Mouse (Mus musculus): Measurements from ENCODE around the gene Htatip2. TPM values are rescaled to one million over a fixed set of nuclear protein-coding genes. Genes with fewer than 3 reads are reported as not detected.
A peak's percentile ranks its signal among the peaks of the same experiment; 100 is the strongest.

The Htatip2 gene
- polyA plus RNA-seq (2012; rRNA removed) (10.8 and 17.3 TPM in 2 replicates), polyA plus RNA-seq (2014; fragmentation: Nextera tagmentation; extraction: Ambion mirVana) (26.2 and 28.6 TPM in 2 replicates)

- TF ChIP-seq EP300 (IDR thresholded peaks at IDR 0.05; ENCODE audit: low read depth), result no peak
- 0 out of 2 replicates have a peak, but pooled peaks have one; percentile 2 for TF ChIP-seq CTCF (IDR thresholded peaks at IDR 0.05; ENCODE audit: low read depth)
- Histone ChIP-seq H3K4me3 (ENCODE audit: insufficient read depth in 1 of 2, low read depth in 2 of 2, low read length in 2 of 2) (peak within 1 kb of the TSS; percentile 67 to 95), H3K9ac (replicated peaks) (peak within 1 kb of the TSS; percentile 98), H3K36me3 (replicated peaks; ENCODE audit: control insufficient read depth, insufficient read depth, low read depth) (peaks cover 11% of the 10 kb centered on the region), H3K9me3 (ENCODE audit: control insufficient read depth, low read length) (no peaks in the 10 kb centered on the region), H3K4me1 (replicated peaks; ENCODE audit: control insufficient read depth in 2 of 2, insufficient read depth in 2 of 2, low read length in 1 of 2) (peaks cover 39 to 43% of the 10 kb centered on the region in 2 experiments), H3K27me3 (ENCODE audit: control insufficient read depth, insufficient read depth, low read length) (no peaks in the 10 kb centered on the region), H3K4me2 (ENCODE audit: low read depth) (peak within 1 kb of the TSS; percentile 88), H3K27ac (peak within 1 kb of the TSS; percentile 90)
- ATAC-seq (ENCODE audit: insufficient read depth) (peak; percentile 89), DNase-seq (ENCODE audit: low read depth in 3 of 3, low spot score in 3 of 3) (peak; percentile 59 to 71 (median 60))
- WGBS (ENCODE audit: insufficient replicate concordance), result under 1% methylated on average over 42 of the region's 42 CpGs
Observed at GRCm38 (mm10) chr7:49758934-49759571, at the start of gene Htatip2. TSS of gene Htatip2 (plus strand) at chr7:49759115.

- H3K36me3 ChIP-seq (replicated peaks; ENCODE audit: control insufficient read depth, insufficient read depth, low read depth), result no peaks in the 10 kb centered on the region
- H3K27me3 ChIP-seq (ENCODE audit: control insufficient read depth, insufficient read depth, low read length), result no peaks in the 10 kb centered on the region
- H3K9me3 ChIP-seq (ENCODE audit: control insufficient read depth, low read length), result no peaks in the 10 kb centered on the region
- DNase-seq (ENCODE audit: low read depth in 3 of 3, low spot score in 3 of 3) (no peak), ATAC-seq (ENCODE audit: insufficient read depth) (no peak)
- TF ChIP-seq EP300 (IDR thresholded peaks at IDR 0.05; ENCODE audit: low read depth) (no peak), CTCF (IDR thresholded peaks at IDR 0.05; ENCODE audit: low read depth) (no peak)
- H3K4me2 ChIP-seq (ENCODE audit: low read depth), result no peak overlapping the region
- no peak overlapping the region for H3K27ac ChIP-seq
- H3K4me1 ChIP-seq (replicated peaks; ENCODE audit: control insufficient read depth in 2 of 2, insufficient read depth in 2 of 2, low read length in 1 of 2), result no peaks in the 10 kb centered on the region
- 35% methylated on average over 9 of the region's 9 CpGs for WGBS (ENCODE audit: insufficient replicate concordance)
- H3K9ac ChIP-seq (replicated peaks), result no peak overlapping the region
- H3K4me3 ChIP-seq (ENCODE audit: insufficient read depth in 1 of 2, low read depth in 2 of 2, low read length in 2 of 2), result no peak overlapping the region
Observed at GRCm38 (mm10) chr7:49709381-49710021, 49.4 kb upstream of the Htatip2 start.

DNA sequence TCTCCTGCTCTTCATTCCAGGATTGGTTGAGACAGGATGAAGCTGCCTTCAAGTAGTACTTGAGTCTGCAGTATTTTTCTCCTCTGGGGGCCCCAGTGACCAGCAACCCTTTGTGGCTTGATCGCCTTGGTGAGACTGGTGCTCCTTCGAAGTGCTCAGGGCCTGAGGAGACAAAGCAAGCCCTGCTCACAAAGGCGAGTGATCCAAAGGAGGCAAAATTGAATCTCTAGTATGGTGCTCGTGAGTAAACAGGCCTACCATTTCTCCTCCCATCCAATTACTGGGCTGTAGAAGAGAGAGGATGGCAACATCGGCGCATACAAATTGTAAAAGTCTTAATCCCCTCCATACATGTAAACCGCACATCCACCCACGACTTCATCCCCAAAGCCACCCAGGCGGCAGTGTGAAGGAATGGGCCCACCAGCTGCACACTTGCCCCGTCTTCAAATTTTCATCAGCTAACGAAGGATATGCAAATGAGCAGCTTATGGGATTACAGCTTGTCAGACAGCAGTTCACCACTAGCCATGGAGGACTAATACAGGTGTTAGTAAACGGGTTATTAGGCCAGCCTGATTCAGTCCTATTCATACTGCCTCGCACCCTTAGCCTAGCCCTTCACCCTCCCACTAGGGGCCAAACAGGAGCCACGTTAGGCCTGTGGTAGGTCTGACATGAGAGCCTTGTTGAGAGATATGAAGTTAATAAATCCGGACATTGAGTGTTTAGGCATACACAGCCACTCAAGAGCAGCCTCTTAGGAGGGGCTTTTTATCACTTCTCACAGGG, 40.8 kb upstream of the Htatip2 start:
- Histone ChIP-seq H3K4me3 (ENCODE audit: insufficient read depth in 1 of 2, low read depth in 2 of 2, low read length in 2 of 2) (no peak overlapping the region), H3K36me3 (replicated peaks; ENCODE audit: control insufficient read depth, insufficient read depth, low read depth) (no peaks in the 10 kb centered on the region), H3K9ac (replicated peaks) (no peak overlapping the region), H3K27me3 (ENCODE audit: control insufficient read depth, insufficient read depth, low read length) (no peaks in the 10 kb centered on the region), H3K4me2 (ENCODE audit: low read depth) (no peak overlapping the region), H3K27ac (no peak overlapping the region), H3K9me3 (ENCODE audit: control insufficient read depth, low read length) (no peaks in the 10 kb centered on the region), H3K4me1 (replicated peaks; ENCODE audit: control insufficient read depth in 2 of 2, insufficient read depth in 2 of 2, low read length in 1 of 2) (no peaks in the 10 kb centered on the region)
- 62% methylated on average over 15 of the region's 15 CpGs for WGBS (ENCODE audit: insufficient replicate concordance)
- ATAC-seq (ENCODE audit: insufficient read depth), result no peak
- TF ChIP-seq CTCF (IDR thresholded peaks at IDR 0.05; ENCODE audit: low read depth) (no peak), EP300 (IDR thresholded peaks at IDR 0.05; ENCODE audit: low read depth) (no peak)
- no peak for DNase-seq (ENCODE audit: low read depth in 3 of 3, low spot score in 3 of 3)

DNA sequence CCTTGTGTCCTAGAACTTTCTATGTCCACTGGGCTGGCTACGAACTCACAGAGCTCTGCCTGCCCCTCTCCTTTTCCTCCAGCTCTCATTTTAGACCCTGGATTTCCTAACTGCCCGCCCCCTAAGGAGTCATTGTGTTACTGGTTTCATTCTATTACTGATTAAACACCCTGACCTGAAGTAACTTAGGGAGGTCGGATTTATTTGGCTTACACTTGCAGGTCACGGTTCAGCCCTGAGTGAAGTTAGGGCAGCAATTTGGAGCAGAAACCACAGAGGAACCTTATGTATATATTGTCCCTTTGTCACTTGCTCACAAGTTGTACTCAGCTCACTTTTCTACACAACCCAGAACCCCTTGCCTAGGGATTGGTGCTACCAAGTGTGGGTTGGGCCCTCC, 24.6 kb upstream of the Htatip2 start:
- WGBS (ENCODE audit: insufficient replicate concordance), result 45% methylated on average over 4 of the region's 4 CpGs
- H3K4me1 ChIP-seq (replicated peaks; ENCODE audit: control insufficient read depth in 2 of 2, insufficient read depth in 2 of 2, low read length in 1 of 2), result peaks cover 0 to 5% of the 10 kb centered on the region in 2 experiments; a peak in 2 of 4 replicates
- TF ChIP-seq EP300 (IDR thresholded peaks at IDR 0.05; ENCODE audit: low read depth), result no peak
- no peak for TF ChIP-seq CTCF (IDR thresholded peaks at IDR 0.05; ENCODE audit: low read depth)
- no peak overlapping the region for H3K9ac ChIP-seq (replicated peaks)
- no peaks in the 10 kb centered on the region for H3K27me3 ChIP-seq (ENCODE audit: control insufficient read depth, insufficient read depth, low read length)
- no peaks in the 10 kb centered on the region for H3K9me3 ChIP-seq (ENCODE audit: control insufficient read depth, low read length)
- H3K4me2 ChIP-seq (ENCODE audit: low read depth), result no peak overlapping the region
- ATAC-seq (ENCODE audit: insufficient read depth), result no peak
- no peaks in the 10 kb centered on the region for H3K36me3 ChIP-seq (replicated peaks; ENCODE audit: control insufficient read depth, insufficient read depth, low read depth)
- DNase-seq (ENCODE audit: low read depth in 3 of 3, low spot score in 3 of 3), result no peak
- no peak overlapping the region for H3K27ac ChIP-seq
- H3K4me3 ChIP-seq (ENCODE audit: insufficient read depth in 1 of 2, low read depth in 2 of 2, low read length in 2 of 2), result no peak overlapping the region

GRCm38 (mm10) chr7:49739448-49739847, 19.5 kb upstream of the Htatip2 start:
- Histone ChIP-seq H3K9ac (replicated peaks) (no peak overlapping the region), H3K9me3 (ENCODE audit: control insufficient read depth, low read length) (no peaks in the 10 kb centered on the region), H3K4me2 (ENCODE audit: low read depth) (no peak overlapping the region), H3K36me3 (replicated peaks; ENCODE audit: control insufficient read depth, insufficient read depth, low read depth) (no peaks in the 10 kb centered on the region), H3K27me3 (ENCODE audit: control insufficient read depth, insufficient read depth, low read length) (no peaks in the 10 kb centered on the region), H3K4me3 (ENCODE audit: insufficient read depth in 1 of 2, low read depth in 2 of 2, low read length in 2 of 2) (no peak overlapping the region), H3K27ac (no peak overlapping the region), H3K4me1 (replicated peaks; ENCODE audit: control insufficient read depth in 2 of 2, insufficient read depth in 2 of 2, low read length in 1 of 2) (peaks cover 0 to 3% of the 10 kb centered on the region in 2 experiments; a peak in 2 of 4 replicates)
- DNase-seq (ENCODE audit: low read depth in 3 of 3, low spot score in 3 of 3) (no peak), ATAC-seq (ENCODE audit: insufficient read depth) (no peak)
- WGBS (ENCODE audit: insufficient replicate concordance), result 66% methylated on average over 8 of the region's 8 CpGs
- TF ChIP-seq CTCF (IDR thresholded peaks at IDR 0.05; ENCODE audit: low read depth), result no peak
- TF ChIP-seq EP300 (IDR thresholded peaks at IDR 0.05; ENCODE audit: low read depth), result no peak
